Mouse (Mus musculus) hindbrain, embryonic 15.5 days (tissue): ENCODE measurements around the gene H2al1i. TPM values are rescaled to one million over a fixed set of nuclear protein-coding genes. Genes with fewer than 3 reads are reported as not detected.
"Not testable (repeated sequence)": the region's sequence is repeated elsewhere in the genome, so short reads cannot be mapped to it uniquely, and the experiment has no call there.

Source experiments
- ATAC-seq: fragments of 200-750 bp; cut with Nextera tagmentation; 2 replicates; pipeline ENCODE4 v1.8.0; 2017; ENCODE audit warnings: low read depth, moderate number of reproducible peaks, moderate TSS enrichment; ENCODE audit not compliant: low FRiP score
- H3K27ac ChIP-seq: fragments of 300-500 bp; sonication (generic); replicated peaks from 2 replicates; pipeline ENCODE4 v1.5.1; 2015; ENCODE audit warnings: mild to moderate bottlenecking, inconsistent platforms
- H3K27me3 ChIP-seq: fragments of 300-500 bp; sonication (generic); 2 replicates; pipeline ENCODE4 v1.6.1; 2015; ENCODE audit warnings: control low read depth, inconsistent platforms
- H3K36me3 ChIP-seq: fragments of 300-500 bp; sonication (generic); 2 replicates; pipeline ENCODE4 v1.6.1; 2015; ENCODE audit warnings: control low read depth, inconsistent platforms
- H3K4me1 ChIP-seq: fragments of 300-500 bp; sonication (generic); replicated peaks from 2 replicates; pipeline ENCODE4 v1.6.1; 2015; ENCODE audit warnings: control low read depth, inconsistent platforms
- H3K4me2 ChIP-seq: fragments of 300-500 bp; sonication (generic); 2 replicates; pipeline ENCODE4 v1.6.1; 2015; ENCODE audit warnings: moderate library complexity, mild to moderate bottlenecking, inconsistent platforms
- H3K4me3 ChIP-seq: fragments of 300-500 bp; sonication (generic); 2 replicates; pipeline ENCODE4 v1.5.1; 2015; ENCODE audit warnings: mild to moderate bottlenecking, inconsistent platforms
- H3K9ac ChIP-seq: fragments of 300-500 bp; sonication (generic); 2 replicates; pipeline ENCODE4 v1.6.1; 2015; ENCODE audit warnings: inconsistent platforms
- H3K9me3 ChIP-seq: fragments of 300-500 bp; sonication (generic); 2 replicates; pipeline ENCODE4 v1.6.1; 2016; ENCODE audit warnings: control low read depth, inconsistent platforms
- WGBS: fragments of 180-500 bp; shearing (Covaris S2); methylation state at CpG from one replicate; pipeline ENCODE4 v1.1.7; 2015; 5-methylcytosine and 5-hydroxymethylcytosine counted together
- polyA plus RNA-seq: library from polyadenylated mRNA; unstranded; fragments of >200 nt; fragmentation: Nextera tagmentation; extraction: Ambion mirVana; gene quantifications from 2 replicates; pipeline ENCODE4 v1.2.1, GENCODE M21; 2015

Gene H2al1i
- polyA plus RNA-seq, 1 experiment from 2014 or later, result not detected

DNA sequence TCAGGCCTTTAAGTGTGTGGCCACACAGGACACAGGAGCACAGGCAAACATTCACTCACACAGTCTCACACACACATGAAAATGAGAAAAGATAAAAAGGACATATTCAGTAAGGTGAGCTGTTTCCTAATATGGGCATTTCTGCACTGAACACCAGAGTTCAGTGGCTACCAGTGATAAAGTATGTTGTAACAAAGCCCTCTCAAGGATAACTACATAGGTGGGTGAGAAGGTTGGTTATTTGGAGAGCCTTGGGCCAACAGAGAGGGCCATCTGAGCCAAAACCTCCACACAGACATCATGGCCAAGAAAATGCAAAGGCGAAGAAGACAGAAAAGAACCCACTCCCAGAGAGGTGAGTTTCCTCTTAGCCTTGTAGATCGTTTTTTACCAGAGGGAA is 3.1 kb downstream of the H2al1i start, which contains the start of gene H2al1j:
Gene H2al1j (plus strand): TSS at position 301 of the 400 bp plus-strand sequence.
- ATAC-seq, H3K27me3 ChIP-seq, H3K9me3 ChIP-seq, H3K4me1 ChIP-seq, H3K4me2 ChIP-seq, H3K9ac ChIP-seq, H3K27ac ChIP-seq, H3K36me3 ChIP-seq, H3K4me3 ChIP-seq: not testable (repeated sequence)
- WGBS, result 95% methylated on average over 2 of the region's 2 CpGs

DNA sequence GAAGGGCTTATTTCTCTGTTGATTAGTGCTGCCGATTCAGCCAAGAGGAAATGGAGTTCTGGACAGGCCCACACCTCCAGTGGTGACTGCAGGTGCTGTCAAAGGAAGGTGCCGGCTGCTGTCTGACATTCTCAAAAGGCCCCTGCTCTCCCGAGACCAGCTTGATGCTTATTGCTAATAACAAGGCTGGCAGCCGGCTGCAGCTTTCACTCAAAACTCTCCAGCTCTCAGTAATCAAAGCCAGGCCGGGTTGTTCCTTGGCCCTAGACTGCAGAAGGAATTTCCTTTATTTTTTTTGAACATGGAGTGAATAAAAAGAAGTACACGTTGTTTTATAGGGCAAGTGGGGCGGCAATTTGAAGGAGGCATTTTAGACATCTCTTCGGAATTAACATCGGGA is 21.3 kb downstream of the H2al1i start:
- no peak overlapping the region for H3K4me2 ChIP-seq
- H3K4me1 ChIP-seq, result no peaks in the 10 kb centered on the region
- H3K9me3 ChIP-seq, result no peaks in the 10 kb centered on the region
- no peaks in the 10 kb centered on the region for H3K27me3 ChIP-seq
- 64% methylated on average over 9 of the region's 9 CpGs for WGBS
- no peak overlapping the region for H3K4me3 ChIP-seq
- H3K36me3 ChIP-seq, result no peaks in the 10 kb centered on the region
- no peak overlapping the region for H3K9ac ChIP-seq
- no peak overlapping the region for H3K27ac ChIP-seq
- no peak for ATAC-seq

DNA sequence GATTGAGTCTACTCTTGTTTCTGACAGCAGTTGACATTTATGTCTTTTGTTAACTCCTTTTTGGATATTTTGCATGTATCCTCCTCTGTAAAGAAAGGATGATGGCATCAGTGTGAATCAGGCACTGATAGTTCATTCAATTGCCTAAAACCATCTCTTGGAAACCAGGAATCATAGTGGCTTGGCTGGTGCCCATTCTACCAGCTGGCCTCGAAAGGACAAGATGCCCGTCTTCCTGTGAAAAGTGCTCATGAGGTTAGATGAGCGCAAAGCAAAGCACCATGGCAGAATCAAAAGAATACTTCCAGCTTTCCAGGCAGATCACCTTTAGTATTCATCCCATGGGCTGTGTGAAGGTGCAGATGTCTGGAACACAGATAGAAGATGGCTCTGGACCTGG is 22.3 kb downstream of the H2al1i start:
- no peak overlapping the region for H3K9ac ChIP-seq
- ATAC-seq, result no peak
- WGBS, result 80% methylated on average over 3 of the region's 3 CpGs
- no peak overlapping the region for H3K27ac ChIP-seq
- no peak overlapping the region for H3K4me3 ChIP-seq
- no peaks in the 10 kb centered on the region for H3K27me3 ChIP-seq
- H3K4me2 ChIP-seq, result no peak overlapping the region
- no peaks in the 10 kb centered on the region for H3K36me3 ChIP-seq
- no peaks in the 10 kb centered on the region for H3K4me1 ChIP-seq
- H3K9me3 ChIP-seq, result no peaks in the 10 kb centered on the region

DNA sequence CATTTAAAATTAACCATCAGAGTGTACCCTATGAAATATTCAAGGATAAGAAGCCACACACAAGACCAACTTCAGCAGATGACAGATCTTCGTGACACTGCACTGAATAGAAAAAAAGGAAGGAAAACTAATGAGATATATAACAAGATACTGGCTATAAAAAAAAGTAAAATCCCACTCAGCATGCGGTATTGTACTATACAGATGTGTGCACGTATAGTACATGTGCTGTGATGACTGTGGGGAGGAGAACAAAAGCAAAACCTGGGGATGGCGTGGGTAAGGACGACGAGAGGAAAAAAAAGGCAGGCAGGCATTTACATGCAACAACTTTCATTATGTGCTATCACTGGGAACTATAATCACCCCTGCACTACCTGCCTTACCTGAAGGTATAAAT is 36.4 kb downstream of the H2al1i start:
- Histone ChIP-seq H3K27ac (no peak overlapping the region), H3K27me3 (no peaks in the 10 kb centered on the region), H3K9ac (no peak overlapping the region), H3K4me3 (no peak overlapping the region), H3K9me3 (no peaks in the 10 kb centered on the region), H3K36me3 (no peaks in the 10 kb centered on the region), H3K4me2 (no peak overlapping the region), H3K4me1 (peaks cover 9% of the 10 kb centered on the region)
- no peak for ATAC-seq
- 90% methylated on average over 6 of the region's 6 CpGs for WGBS

DNA sequence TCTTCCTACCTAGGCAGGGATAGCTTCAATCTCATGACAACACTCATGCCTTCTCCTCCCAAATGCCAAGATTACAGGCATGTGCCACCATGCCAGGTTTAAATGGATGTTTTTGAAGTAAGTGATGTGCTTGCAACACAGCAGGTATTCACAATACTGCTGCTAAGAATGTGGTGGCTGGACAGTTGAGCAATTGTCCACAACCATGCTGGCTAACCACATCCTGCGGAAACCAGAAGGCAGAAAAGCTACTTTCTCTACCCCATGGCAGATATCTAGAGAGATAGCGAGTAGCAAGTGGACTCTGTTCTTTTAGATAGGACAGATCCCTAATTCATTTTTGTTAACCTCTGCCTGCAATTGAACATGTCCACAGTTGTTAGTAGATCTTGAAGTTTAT is 36.8 kb downstream of the H2al1i start:
- H3K27ac ChIP-seq, result no peak overlapping the region
- no peaks in the 10 kb centered on the region for H3K36me3 ChIP-seq
- H3K4me3 ChIP-seq, result no peak overlapping the region
- no peak overlapping the region for H3K9ac ChIP-seq
- 89% methylated on average over 2 of the region's 2 CpGs for WGBS
- peaks cover 9% of the 10 kb centered on the region for H3K4me1 ChIP-seq
- H3K9me3 ChIP-seq, result no peaks in the 10 kb centered on the region
- H3K4me2 ChIP-seq, result no peak overlapping the region
- no peak for ATAC-seq
- H3K27me3 ChIP-seq, result no peaks in the 10 kb centered on the region

DNA sequence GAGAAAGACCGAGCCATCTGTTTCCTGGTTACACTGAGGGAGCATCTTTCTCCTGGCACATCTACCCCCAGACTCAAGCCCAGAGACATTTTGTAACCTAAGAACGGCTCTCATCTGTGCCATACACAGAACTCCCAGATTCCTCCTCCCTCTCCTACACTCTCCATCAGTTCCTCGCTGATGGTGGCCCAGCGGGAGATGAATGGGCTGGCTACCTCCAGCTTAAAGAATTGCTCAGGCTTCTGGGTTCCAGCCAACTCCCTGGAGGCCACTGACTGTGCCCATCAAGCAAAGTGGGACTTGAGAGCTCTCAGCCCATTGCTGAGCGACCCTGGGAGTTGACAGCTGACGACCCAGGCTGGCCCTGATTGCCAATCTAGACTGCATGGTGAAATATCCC is 39.4 kb downstream of the H2al1i start:
- ATAC-seq, result peak; percentile 69
- H3K27me3 ChIP-seq, result no peaks in the 10 kb centered on the region

DNA sequence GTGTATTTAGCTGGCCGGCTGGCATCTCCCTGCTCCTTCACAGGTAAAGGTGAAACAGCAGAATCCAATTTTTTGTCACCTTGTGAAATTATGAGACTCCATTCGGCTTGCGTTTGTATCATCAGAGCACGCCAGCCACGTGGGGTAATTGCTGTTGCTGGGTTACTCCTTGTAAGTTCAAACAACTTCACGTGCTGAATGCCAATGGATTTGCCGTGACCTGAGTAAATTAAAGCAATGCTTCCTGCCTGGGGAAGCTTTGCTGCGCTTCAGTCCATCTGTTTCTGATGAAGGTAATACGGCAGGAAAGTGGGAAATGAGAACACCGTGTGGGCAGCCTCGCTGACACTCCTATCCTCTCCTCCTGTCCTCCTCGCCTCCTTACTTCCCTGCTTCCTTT is 40.7 kb downstream of the H2al1i start:
- ATAC-seq, result no peak
- H3K27ac ChIP-seq, result no peak overlapping the region
- no peak overlapping the region for H3K4me3 ChIP-seq
- WGBS, result 30% methylated on average over 12 of the region's 12 CpGs
- no peaks in the 10 kb centered on the region for H3K27me3 ChIP-seq
- peaks cover 9% of the 10 kb centered on the region for H3K4me1 ChIP-seq
- no peak overlapping the region for H3K4me2 ChIP-seq
- H3K9me3 ChIP-seq, result no peaks in the 10 kb centered on the region
- H3K9ac ChIP-seq, result no peak overlapping the region
- no peaks in the 10 kb centered on the region for H3K36me3 ChIP-seq

More for the DNA sequence above, 39.4 kb downstream of the H2al1i start:
- 43% methylated on average over 6 of the region's 6 CpGs for WGBS
- peaks cover 9% of the 10 kb centered on the region for H3K4me1 ChIP-seq
- no peaks in the 10 kb centered on the region for H3K9me3 ChIP-seq
- no peak overlapping the region for H3K9ac ChIP-seq
- H3K4me3 ChIP-seq, result no peak overlapping the region
- no peak overlapping the region for H3K4me2 ChIP-seq
- H3K36me3 ChIP-seq, result no peaks in the 10 kb centered on the region
- H3K27ac ChIP-seq, result no peak overlapping the region

Other genes with a start within 250 kb of the H2al1i start
- not detected in 2 replicates for gene H2al1a, start 25.4 kb upstream of the H2al1i start, polyA plus RNA-seq
- gene H2al1b, start 22.2 kb upstream of the H2al1i start, polyA plus RNA-seq, result not detected in 2 replicates
- gene H2al1c, start 19.0 kb upstream of the H2al1i start, polyA plus RNA-seq, result not detected in 2 replicates
- gene H2al1d, start 15.8 kb upstream of the H2al1i start, polyA plus RNA-seq, result not detected in 2 replicates
- gene H2al1e, start 12.7 kb upstream of the H2al1i start, polyA plus RNA-seq, result not detected in 2 replicates
- not detected in 2 replicates for gene H2al1f, start 9.5 kb upstream of the H2al1i start, polyA plus RNA-seq
- gene H2al1g, start 6.4 kb upstream of the H2al1i start, polyA plus RNA-seq, result not detected in 2 replicates
- not detected in 2 replicates for gene H2al1h, start 3.2 kb upstream of the H2al1i start, polyA plus RNA-seq
- not detected in 2 replicates for gene H2al1j, start 3.2 kb downstream of the H2al1i start, polyA plus RNA-seq